In the genomic region with DNA sequence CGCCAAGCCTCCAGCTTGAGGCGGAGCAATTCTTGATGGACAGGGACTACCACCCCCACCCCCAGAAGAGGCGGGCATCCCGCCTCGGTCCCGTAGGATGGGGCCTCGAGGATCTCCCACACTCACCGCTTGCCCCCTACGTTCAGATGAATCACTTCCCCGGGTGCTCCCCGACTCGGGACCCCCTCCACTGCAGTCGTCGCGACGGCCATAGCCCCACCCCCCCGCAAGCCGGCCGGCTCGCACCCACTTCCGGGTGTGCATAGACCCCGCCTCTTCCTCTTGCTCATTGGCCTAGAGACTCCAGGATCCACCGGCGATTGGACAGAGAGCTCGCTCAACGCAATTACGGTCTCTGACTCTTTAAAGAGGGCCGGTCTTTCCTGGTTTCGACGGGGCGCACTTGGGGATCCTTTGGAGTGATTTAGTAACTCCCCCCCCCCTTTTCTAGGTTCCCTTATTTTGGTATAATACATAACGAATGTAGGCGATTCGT, we compare ENCODE assay signal across 8 mouse cellular contexts. TPM values are rescaled to one million over a fixed set of nuclear protein-coding genes. Genes with fewer than 3 reads are reported as not detected.
DNase-seq lines count a peak whose midpoint lies in the region; ATAC-seq and TF ChIP-seq lines count a peak whose summit lies in the region.

A gene (minus strand): TSS at position 275 of the 496 bp plus-strand sequence.

- DNase-seq in CH12.LX (ENCODE audit: extremely low read depth) = peak; percentile 94
- DNase-seq in naive thymus-derived CD4-positive, alpha-beta T cell, adult 2 months (ENCODE audit: low read depth) = peak; percentile 92

- TF ChIP-seq CTCF in CH12.LX (conservative IDR thresholded peaks at IDR 0.05 in 1 of 2, IDR thresholded peaks at IDR 0.05 in 1 of 2; ENCODE audit: low read depth in 2 of 2, low read length in 2 of 2) = no peak

- H3K36me3 ChIP-seq in CH12.LX (replicated peaks in 1 of 2; ENCODE audit: control insufficient read depth in 1 of 2, insufficient read depth in 1 of 2, low read length in 1 of 2) = peaks cover 15 to 30% of the 10 kb centered on the region in 2 experiments
- peaks cover 20% of the 10 kb centered on the region for H3K36me3 ChIP-seq in heart, embryonic 12.5 days
- H3K36me3 ChIP-seq in kidney, embryonic 16.5 days (ENCODE audit: insufficient read depth, low read length) = peaks cover 16% of the 10 kb centered on the region
- peaks cover 25% of the 10 kb centered on the region for H3K36me3 ChIP-seq in liver, embryonic 12.5 days
- peaks cover 4% of the 10 kb centered on the region; the same call in 1 of the 2 replicates for H3K36me3 ChIP-seq in stomach, embryonic 15.5 days

- in situ Hi-C loops in CH12.LX (cut with MboI; ENCODE audit: low pct_ligation_motif_present, low pct_unique_long_range_greater_than_20kb, low sequenced_read_pairs) = no loop called here

- H3K79me2 ChIP-seq in CH12.LX (replicated peaks; ENCODE audit: control insufficient read depth, extremely low read depth, insufficient read depth, poor library complexity, severe bottlenecking) = peaks cover 4% of the 10 kb centered on the region; the same call in 1 of the 2 replicates

- peaks cover 2% of the 10 kb centered on the region for H3K9me3 ChIP-seq in CH12.LX (replicated peaks; ENCODE audit: low read length)
- H3K9me3 ChIP-seq in heart, embryonic 12.5 days (replicated peaks) = no peaks in the 10 kb centered on the region
- no peaks in the 10 kb centered on the region for H3K9me3 ChIP-seq in kidney, embryonic 16.5 days (ENCODE audit: low read length)
- H3K9me3 ChIP-seq in liver, embryonic 12.5 days (replicated peaks) = no peaks in the 10 kb centered on the region
- no peaks in the 10 kb centered on the region for H3K9me3 ChIP-seq in stomach, embryonic 15.5 days

- H3K27ac ChIP-seq in CH12.LX (ENCODE audit: insufficient read depth, low read depth) = peak within 1 kb of the TSS; percentile 78
- H3K27ac ChIP-seq in brown adipose tissue, adult 24 weeks (replicated peaks; ENCODE audit: low read depth, low read length) = peak within 1 kb of the TSS; percentile 92
- H3K27ac ChIP-seq in heart, embryonic 12.5 days (ENCODE audit: poor library complexity, severe bottlenecking) = peak within 1 kb of the TSS; percentile 79
- H3K27ac ChIP-seq in kidney, embryonic 16.5 days (ENCODE audit: low read length) = peak within 1 kb of the TSS; percentile 93
- peak within 1 kb of the TSS; percentile 89 for H3K27ac ChIP-seq in liver, embryonic 12.5 days
- H3K27ac ChIP-seq in stomach, embryonic 15.5 days = peak within 1 kb of the TSS; percentile 92

- dilution Hi-C loops in CH12.LX (cut with MboI; ENCODE audit: extremely low pct_ligation_motif_present, extremely low pct_unique_long_range_greater_than_20kb, low sequenced_read_pairs) = no loop called here

- H3K4me3 ChIP-seq in CH12.LX (replicated peaks in 1 of 3; ENCODE audit: low read depth in 2 of 3, low read length in 2 of 3, poor library complexity in 1 of 3) = peak within 1 kb of the TSS; percentile 65 to 95 (median 68)
- peak within 1 kb of the TSS; percentile 67 for H3K4me3 ChIP-seq in brown adipose tissue, adult 24 weeks (ENCODE audit: insufficient read depth, low read depth, low read length)
- peak within 1 kb of the TSS; percentile 80 for H3K4me3 ChIP-seq in heart, embryonic 12.5 days
- peak within 1 kb of the TSS; percentile 77 for H3K4me3 ChIP-seq in kidney, embryonic 16.5 days (ENCODE audit: low read length)
- H3K4me3 ChIP-seq in liver, embryonic 12.5 days = peak within 1 kb of the TSS; percentile 78
- H3K4me3 ChIP-seq in stomach, embryonic 15.5 days (replicated peaks) = peak within 1 kb of the TSS; percentile 65

- H3K27me3 ChIP-seq in CH12.LX (replicated peaks) = no peaks in the 10 kb centered on the region
- H3K27me3 ChIP-seq in heart, embryonic 12.5 days (replicated peaks) = no peaks in the 10 kb centered on the region
- no peaks in the 10 kb centered on the region for H3K27me3 ChIP-seq in kidney, embryonic 16.5 days (ENCODE audit: insufficient read depth, low read length)
- H3K27me3 ChIP-seq in liver, embryonic 12.5 days (replicated peaks) = no peaks in the 10 kb centered on the region; the same call in 1 of the 2 replicates
- no peaks in the 10 kb centered on the region for H3K27me3 ChIP-seq in stomach, embryonic 15.5 days (replicated peaks)

- peak within 1 kb of the TSS; percentile 65 for H3K9ac ChIP-seq in CH12.LX (ENCODE audit: insufficient read depth, low read depth)
- peak within 1 kb of the TSS; percentile 71 for H3K9ac ChIP-seq in heart, embryonic 12.5 days
- peak within 1 kb of the TSS; percentile 68 for H3K9ac ChIP-seq in kidney, embryonic 16.5 days (replicated peaks; ENCODE audit: low read length)
- H3K9ac ChIP-seq in liver, embryonic 12.5 days = peak within 1 kb of the TSS; percentile 78
- H3K9ac ChIP-seq in stomach, embryonic 15.5 days = peak within 1 kb of the TSS; percentile 53

- no peak for TF ChIP-seq RAD21 in CH12.LX (IDR thresholded peaks at IDR 0.05; ENCODE audit: low read depth, low read length)

- under 1% methylated on average over 34 of the region's 34 CpGs for WGBS in heart, embryonic 12.5 days
- WGBS in kidney, embryonic 16.5 days = under 1% methylated on average over 34 of the region's 34 CpGs
- WGBS in liver, embryonic 12.5 days (ENCODE audit: insufficient replicate concordance) = under 1% methylated on average over 34 of the region's 34 CpGs
- WGBS in stomach, embryonic 15.5 days = under 1% methylated on average over 34 of the region's 34 CpGs

- H3K4me1 ChIP-seq in CH12.LX (ENCODE audit: control insufficient read depth in 1 of 2, insufficient read depth in 2 of 2) = peaks cover 4 to 30% of the 10 kb centered on the region in 2 experiments
- peaks cover 2% of the 10 kb centered on the region; the same call in 1 of the 2 replicates for H3K4me1 ChIP-seq in brown adipose tissue, adult 24 weeks (ENCODE audit: control insufficient read depth, insufficient read depth, insufficient read length, low read length)
- H3K4me1 ChIP-seq in heart, embryonic 12.5 days (replicated peaks) = peaks cover 24% of the 10 kb centered on the region
- peaks cover 28% of the 10 kb centered on the region for H3K4me1 ChIP-seq in kidney, embryonic 16.5 days (ENCODE audit: insufficient read depth, low read length)
- H3K4me1 ChIP-seq in liver, embryonic 12.5 days = peaks cover 45% of the 10 kb centered on the region
- H3K4me1 ChIP-seq in stomach, embryonic 15.5 days = peaks cover 26% of the 10 kb centered on the region

- H3K4me2 ChIP-seq in CH12.LX (ENCODE audit: insufficient read depth, low read depth, poor library complexity, severe bottlenecking) = peak within 1 kb of the TSS; percentile 94
- H3K4me2 ChIP-seq in heart, embryonic 12.5 days = peak within 1 kb of the TSS; percentile 90
- H3K4me2 ChIP-seq in kidney, embryonic 16.5 days (replicated peaks; ENCODE audit: low read depth, low read length) = peak within 1 kb of the TSS; percentile 92
- H3K4me2 ChIP-seq in liver, embryonic 12.5 days = peak within 1 kb of the TSS; percentile 91
- peak within 1 kb of the TSS; percentile 78 for H3K4me2 ChIP-seq in stomach, embryonic 15.5 days

- ATAC-seq in erythroid progenitor cell, adult 5-6 weeks (replicated peaks; ENCODE audit: low FRiP score, poor library complexity, severe bottlenecking) = peak; percentile 97
- peak; percentile 93 for ATAC-seq in heart, embryonic 12.5 days (ENCODE audit: insufficient number of reproducible peaks, low FRiP score)
- peak; percentile 93 for ATAC-seq in kidney, embryonic 16.5 days (ENCODE audit: low FRiP score, low TSS enrichment)
- ATAC-seq in liver, embryonic 12.5 days = peak; percentile 89
- peak; percentile 91 for ATAC-seq in stomach, embryonic 15.5 days (ENCODE audit: insufficient read depth, low FRiP score, low read depth)

- peak; percentile 52 for TF ChIP-seq POLR2A in CH12.LX (IDR thresholded peaks at IDR 0.05; ENCODE audit: low read depth, low read length)

- no peak for TF ChIP-seq EP300 in CH12.LX (IDR thresholded peaks at IDR 0.05; ENCODE audit: low read length)

TF ChIP-seq in CH12.LX, 34 proteins besides CTCF, POLR2A, EP300 and RAD21 (continues in another document):
- TF ChIP-seq USF1 (IDR thresholded peaks at IDR 0.05; ENCODE audit: low read depth, low read length) (no peak), POLR2AphosphoS2 (IDR thresholded peaks at IDR 0.05; ENCODE audit: low read depth, low read length) (no peak), MEF2A (IDR thresholded peaks at IDR 0.05; ENCODE audit: borderline replicate concordance, low read depth, low read length) (no peak), MXI1 (IDR thresholded peaks at IDR 0.05; ENCODE audit: low read depth, low read length) (0 out of 2 replicates have a peak, but pooled peaks have one; percentile 26), RCOR1 (conservative IDR thresholded peaks at IDR 0.05; ENCODE audit: low read depth, low read length) (no peak), ZKSCAN1 (IDR thresholded peaks at IDR 0.05; ENCODE audit: borderline replicate concordance, low read depth, low read length) (no peak), ETS1 (conservative IDR thresholded peaks at IDR 0.05; ENCODE audit: low read depth, low read length) (no peak), SIN3A (IDR thresholded peaks at IDR 0.05; ENCODE audit: low read length) (peak; percentile 78; the same call in 1 of the 2 replicates), ZNF384 (IDR thresholded peaks at IDR 0.05; ENCODE audit: low read depth, low read length) (no peak), USF2 (conservative IDR thresholded peaks at IDR 0.05; ENCODE audit: low read depth, low read length) (no peak), TCF12 (IDR thresholded peaks at IDR 0.05; ENCODE audit: low read depth, low read length) (no peak), UBTF (IDR thresholded peaks at IDR 0.05; ENCODE audit: low read depth, low read length) (no peak), GABPA (IDR thresholded peaks at IDR 0.05; ENCODE audit: insufficient replicate concordance, low read depth, low read length) (no peak), ELF1 (IDR thresholded peaks at IDR 0.05; ENCODE audit: low read depth, low read length) (peak; percentile 99), JUND (conservative IDR thresholded peaks at IDR 0.05; ENCODE audit: low read depth, low read length) (no peak), CHD2 (IDR thresholded peaks at IDR 0.05; ENCODE audit: low read length) (peak; percentile 82)

RNA-seq across cellular contexts. Expression of the gene that starts here (rescaled TPM):
- total RNA-seq in CH12.LX (2012; rRNA removed) (26.2 and 30.8 TPM in 2 replicates), CH12.LX (2014; rRNA removed) (17.7 and 23.3 TPM in 2 replicates)
- polyA plus RNA-seq in CH12.LX (2012; ENCODE audit: insufficient read length, low read depth) = 50.0 and 62.8 TPM in 2 replicates
- 11.6 TPM in 2 replicates for polyA plus RNA-seq in brown adipose tissue, adult 24 weeks (2012; ENCODE audit: insufficient read depth, insufficient read length, missing spikeins)
- 11.5 and 20.5 TPM in 2 replicates for total RNA-seq in erythroid progenitor cell, adult 5-6 weeks (2015; ENCODE audit: low replicate concordance)
- total RNA-seq in erythroid progenitor cell, adult 5-6 weeks (2017; ENCODE audit: low replicate concordance) = 4.7 and 5.1 TPM in 2 replicates
- polyA plus RNA-seq in heart, embryonic 12.5 days (2016; fragmentation: Nextera tagmentation; extraction: Ambion mirVana) = 35.4 and 39.4 TPM in 2 replicates
- polyA plus RNA-seq in kidney, embryonic 16.5 days (2015; fragmentation: Nextera tagmentation; extraction: Ambion mirVana) = 51.4 and 56.9 TPM in 2 replicates
- 32.1 and 36.1 TPM in 2 replicates for polyA plus RNA-seq in liver, embryonic 12.5 days (2016; fragmentation: Nextera tagmentation; extraction: Ambion mirVana)
- 38.8 and 43.7 TPM in 2 replicates for polyA plus RNA-seq in stomach, embryonic 15.5 days (2015; fragmentation: Nextera tagmentation; extraction: Ambion mirVana)

Comparison
In these comparisons a context has a peak if more than half of its experiments do, and no peak if none do; other contexts are left out.
1. Peak in every context shown above with its lines: DNase-seq, ATAC-seq, H3K4me3 ChIP-seq and H3K27ac ChIP-seq.